Mouse (Mus musculus) lung, adult 18-20 months (tissue): ENCODE measurements around the gene Ccdc142.

Source experiments
- DNase-seq, 2 experiments: peaks; one replicate each; pipeline ENCODE4 v3.0.0; 2022; ENCODE audit warnings: mixed read lengths in 2 of 2

The Ccdc142 gene

GRCm38 (mm10) chr6:83086121-83087035 lies 15.0 kb upstream of the Ccdc142 start, which contains the start of gene Lbx2:
TSS of gene Lbx2 (plus strand) at chr6:83086367.
- DNase-seq = no peak

- DNase-seq = no peak
These were observed 14.0 kb upstream of the Ccdc142 start for GRCm38 (mm10) chr6:83087205-83087925.

- no peak for DNase-seq
These were observed 13.5 kb upstream of the Ccdc142 start for GRCm38 (mm10) chr6:83087926-83088260.

GRCm38 (mm10) chr6:83092416-83093127 lies 8.8 kb upstream of the Ccdc142 start:
- DNase-seq = no peak

GRCm38 (mm10) chr6:83095968-83096367 lies 5.4 kb upstream of the Ccdc142 start:
- no peak for DNase-seq

- DNase-seq = no peak
These were observed 3.0 kb upstream of the Ccdc142 start for GRCm38 (mm10) chr6:83098411-83098810.

GRCm38 (mm10) chr6:83101688-83102556 lies 521 bp downstream of the Ccdc142 start:
- peak; percentile 60 to 61 for DNase-seq

GRCm38 (mm10) chr6:83103130-83103650 lies 1.8 kb downstream of the Ccdc142 start:
- no peak for DNase-seq

- no peak for DNase-seq
These were observed 2.8 kb downstream of the Ccdc142 start for GRCm38 (mm10) chr6:83104158-83104557.

GRCm38 (mm10) chr6:83107566-83108400 lies 6.4 kb downstream of the Ccdc142 start:
- peak; percentile 71 to 79 for DNase-seq

- peak; percentile 80 to 82 for DNase-seq
These were observed 7.6 kb downstream of the Ccdc142 start, which contains the start of gene Mrpl53 for GRCm38 (mm10) chr6:83108762-83109668. TSS of gene Mrpl53 (plus strand) at chr6:83109040.

GRCm38 (mm10) chr6:83111510-83112136 lies 10.2 kb downstream of the Ccdc142 start:
- no peak for DNase-seq

- DNase-seq = peak; percentile 94 to 96
These were observed 13.7 kb downstream of the Ccdc142 start, which contains the start of gene Mogs for GRCm38 (mm10) chr6:83115011-83115671. TSS of gene Mogs (plus strand) at chr6:83115496.

- no peak for DNase-seq
These were observed 14.4 kb downstream of the Ccdc142 start for GRCm38 (mm10) chr6:83115682-83116372.

GRCm38 (mm10) chr6:83116373-83117164 lies 15.2 kb downstream of the Ccdc142 start:
- no peak for DNase-seq

- DNase-seq = no peak
These were observed 15.7 kb downstream of the Ccdc142 start for GRCm38 (mm10) chr6:83117165-83117438.

- no peak for DNase-seq
These were observed 16.2 kb downstream of the Ccdc142 start for GRCm38 (mm10) chr6:83117616-83118015.
